Mouse (Mus musculus): ENCODE data around the gene Lsm14a. TPM values are rescaled to one million over a fixed set of nuclear protein-coding genes. Genes with fewer than 3 reads are reported as not detected.
A peak's percentile ranks its signal among the peaks of the same experiment; 100 is the strongest.
"Not testable (repeated sequence)": the region's sequence is repeated elsewhere in the genome, so short reads cannot be mapped to it uniquely, and the experiment has no call there.

Lsm14a gene
- polyA plus RNA-seq, 1 experiment from 2014 or later: 53.8 TPM

- no peak overlapping the region for H3K27ac ChIP-seq (ENCODE audit: low read length)
- H3K4me1 ChIP-seq (ENCODE audit: control insufficient read depth, insufficient read depth, low read length): no peaks in the 10 kb centered on the region
- ATAC-seq (ENCODE audit: insufficient number of reproducible peaks, insufficient read depth, low FRiP score, low read depth): no peak
- no peak overlapping the region for H3K9ac ChIP-seq (replicated peaks; ENCODE audit: low read depth, low read length)
- no peak overlapping the region for H3K4me3 ChIP-seq (ENCODE audit: low read depth, low read length)
- no peaks in the 10 kb centered on the region for H3K27me3 ChIP-seq (ENCODE audit: control insufficient read depth, insufficient read depth, low read length)
- no peak overlapping the region for H3K4me2 ChIP-seq (replicated peaks; ENCODE audit: low read depth, low read length)
- 0 out of 2 replicates have a peak, but pooled peaks cover 4% of the 10 kb centered on the region for H3K9me3 ChIP-seq (ENCODE audit: control insufficient read depth, low read depth, low read length)
- WGBS: 87% methylated on average over 2 of the region's 2 CpGs
- H3K36me3 ChIP-seq (ENCODE audit: control insufficient read depth, insufficient read depth, low read length): peaks cover 17% of the 10 kb centered on the region
Observed at GRCm38 (mm10) chr7:34337268-34337667, 55.8 kb downstream of the Lsm14a start.

GRCm38 (mm10) chr7:34336545-34336944 lies 56.6 kb downstream of the Lsm14a start:
- not testable (repeated sequence) for H3K4me2 ChIP-seq (replicated peaks; ENCODE audit: low read depth, low read length); H3K4me3 ChIP-seq (ENCODE audit: low read depth, low read length); H3K4me1 ChIP-seq (ENCODE audit: control insufficient read depth, insufficient read depth, low read length); H3K27me3 ChIP-seq (ENCODE audit: control insufficient read depth, insufficient read depth, low read length); H3K27ac ChIP-seq (ENCODE audit: low read length); H3K9me3 ChIP-seq (ENCODE audit: control insufficient read depth, low read depth, low read length); ATAC-seq (ENCODE audit: insufficient number of reproducible peaks, insufficient read depth, low FRiP score, low read depth); H3K9ac ChIP-seq (replicated peaks; ENCODE audit: low read depth, low read length)
- 96% methylated on average over 1 of the region's 1 CpGs for WGBS
- H3K36me3 ChIP-seq (ENCODE audit: control insufficient read depth, insufficient read depth, low read length): peaks cover 14% of the 10 kb centered on the region

GRCm38 (mm10) chr7:34327493-34327892 lies 65.6 kb downstream of the Lsm14a start:
- Histone ChIP-seq H3K36me3 (ENCODE audit: control insufficient read depth, insufficient read depth, low read length) (no peaks in the 10 kb centered on the region), H3K4me1 (ENCODE audit: control insufficient read depth, insufficient read depth, low read length) (no peaks in the 10 kb centered on the region), H3K9ac (replicated peaks; ENCODE audit: low read depth, low read length) (no peak overlapping the region), H3K4me2 (replicated peaks; ENCODE audit: low read depth, low read length) (no peak overlapping the region), H3K9me3 (ENCODE audit: control insufficient read depth, low read depth, low read length) (no peaks in the 10 kb centered on the region), H3K27me3 (ENCODE audit: control insufficient read depth, insufficient read depth, low read length) (no peaks in the 10 kb centered on the region), H3K4me3 (ENCODE audit: low read depth, low read length) (no peak overlapping the region), H3K27ac (ENCODE audit: low read length) (peak overlapping the region; percentile 44; the same call in 1 of the 2 replicates)
- WGBS: 48% methylated on average over 3 of the region's 3 CpGs
- ATAC-seq (ENCODE audit: insufficient number of reproducible peaks, insufficient read depth, low FRiP score, low read depth): peak; percentile 46; the same call in 1 of the 2 replicates

GRCm38 (mm10) chr7:34324857-34325256 lies 68.3 kb downstream of the Lsm14a start:
- H3K27me3 ChIP-seq (ENCODE audit: control insufficient read depth, insufficient read depth, low read length): no peaks in the 10 kb centered on the region
- H3K4me3 ChIP-seq (ENCODE audit: low read depth, low read length): no peak overlapping the region
- no peaks in the 10 kb centered on the region for H3K36me3 ChIP-seq (ENCODE audit: control insufficient read depth, insufficient read depth, low read length)
- H3K9me3 ChIP-seq (ENCODE audit: control insufficient read depth, low read depth, low read length): no peaks in the 10 kb centered on the region
- ATAC-seq (ENCODE audit: insufficient number of reproducible peaks, insufficient read depth, low FRiP score, low read depth): no peak
- peaks cover 3% of the 10 kb centered on the region; the same call in 1 of the 2 replicates for H3K4me1 ChIP-seq (ENCODE audit: control insufficient read depth, insufficient read depth, low read length)
- no peak overlapping the region for H3K27ac ChIP-seq (ENCODE audit: low read length)
- no peak overlapping the region for H3K9ac ChIP-seq (replicated peaks; ENCODE audit: low read depth, low read length)
- H3K4me2 ChIP-seq (replicated peaks; ENCODE audit: low read depth, low read length): no peak overlapping the region
- WGBS: 86% methylated on average over 1 of the region's 1 CpGs

GRCm38 (mm10) chr7:34324005-34324404 lies 69.1 kb downstream of the Lsm14a start:
- Histone ChIP-seq H3K36me3 (ENCODE audit: control insufficient read depth, insufficient read depth, low read length) (no peaks in the 10 kb centered on the region), H3K9me3 (ENCODE audit: control insufficient read depth, low read depth, low read length) (no peaks in the 10 kb centered on the region), H3K4me2 (replicated peaks; ENCODE audit: low read depth, low read length) (no peak overlapping the region), H3K9ac (replicated peaks; ENCODE audit: low read depth, low read length) (no peak overlapping the region), H3K27me3 (ENCODE audit: control insufficient read depth, insufficient read depth, low read length) (no peaks in the 10 kb centered on the region), H3K4me1 (ENCODE audit: control insufficient read depth, insufficient read depth, low read length) (peaks cover 4% of the 10 kb centered on the region; the same call in 1 of the 2 replicates), H3K27ac (ENCODE audit: low read length) (no peak overlapping the region), H3K4me3 (ENCODE audit: low read depth, low read length) (no peak overlapping the region)
- 95% methylated on average over 2 of the region's 2 CpGs for WGBS
- ATAC-seq (ENCODE audit: insufficient number of reproducible peaks, insufficient read depth, low FRiP score, low read depth): no peak

GRCm38 (mm10) chr7:34323351-34323750 lies 69.8 kb downstream of the Lsm14a start:
- Histone ChIP-seq H3K9me3 (ENCODE audit: control insufficient read depth, low read depth, low read length) (no peaks in the 10 kb centered on the region), H3K36me3 (ENCODE audit: control insufficient read depth, insufficient read depth, low read length) (no peaks in the 10 kb centered on the region), H3K27ac (ENCODE audit: low read length) (no peak overlapping the region), H3K9ac (replicated peaks; ENCODE audit: low read depth, low read length) (no peak overlapping the region), H3K27me3 (ENCODE audit: control insufficient read depth, insufficient read depth, low read length) (no peaks in the 10 kb centered on the region), H3K4me2 (replicated peaks; ENCODE audit: low read depth, low read length) (no peak overlapping the region), H3K4me1 (ENCODE audit: control insufficient read depth, insufficient read depth, low read length) (peaks cover 7% of the 10 kb centered on the region; the same call in 1 of the 2 replicates), H3K4me3 (ENCODE audit: low read depth, low read length) (no peak overlapping the region)
- 67% methylated on average over 8 of the region's 8 CpGs for WGBS
- ATAC-seq (ENCODE audit: insufficient number of reproducible peaks, insufficient read depth, low FRiP score, low read depth): no peak

GRCm38 (mm10) chr7:34321958-34322357 lies 71.2 kb downstream of the Lsm14a start:
- H3K4me3 ChIP-seq (ENCODE audit: low read depth, low read length): no peak overlapping the region
- H3K36me3 ChIP-seq (ENCODE audit: control insufficient read depth, insufficient read depth, low read length): no peaks in the 10 kb centered on the region
- WGBS: 85% methylated on average over 4 of the region's 4 CpGs
- H3K4me1 ChIP-seq (ENCODE audit: control insufficient read depth, insufficient read depth, low read length): peaks cover 16% of the 10 kb centered on the region; the same call in 1 of the 2 replicates
- no peaks in the 10 kb centered on the region for H3K9me3 ChIP-seq (ENCODE audit: control insufficient read depth, low read depth, low read length)
- H3K27ac ChIP-seq (ENCODE audit: low read length): no peak overlapping the region
- H3K27me3 ChIP-seq (ENCODE audit: control insufficient read depth, insufficient read depth, low read length): no peaks in the 10 kb centered on the region
- no peak overlapping the region for H3K9ac ChIP-seq (replicated peaks; ENCODE audit: low read depth, low read length)
- ATAC-seq (ENCODE audit: insufficient number of reproducible peaks, insufficient read depth, low FRiP score, low read depth): no peak
- no peak overlapping the region for H3K4me2 ChIP-seq (replicated peaks; ENCODE audit: low read depth, low read length)

- no peaks in the 10 kb centered on the region for H3K27me3 ChIP-seq (ENCODE audit: control insufficient read depth, insufficient read depth, low read length)
- no peak for ATAC-seq (ENCODE audit: insufficient number of reproducible peaks, insufficient read depth, low FRiP score, low read depth)
Observed at GRCm38 (mm10) chr7:34321119-34321518, 72.0 kb downstream of the Lsm14a start.

GRCm38 (mm10) chr7:34319957-34320356 lies 73.2 kb downstream of the Lsm14a start:
- Histone ChIP-seq H3K9ac (replicated peaks; ENCODE audit: low read depth, low read length) (no peak overlapping the region), H3K9me3 (ENCODE audit: control insufficient read depth, low read depth, low read length) (no peaks in the 10 kb centered on the region), H3K4me2 (replicated peaks; ENCODE audit: low read depth, low read length) (no peak overlapping the region), H3K36me3 (ENCODE audit: control insufficient read depth, insufficient read depth, low read length) (no peaks in the 10 kb centered on the region), H3K4me1 (ENCODE audit: control insufficient read depth, insufficient read depth, low read length) (peaks cover 16% of the 10 kb centered on the region; the same call in 1 of the 2 replicates), H3K27ac (ENCODE audit: low read length) (no peak overlapping the region), H3K4me3 (ENCODE audit: low read depth, low read length) (no peak overlapping the region), H3K27me3 (ENCODE audit: control insufficient read depth, insufficient read depth, low read length) (no peaks in the 10 kb centered on the region)
- WGBS: 47% methylated on average over 3 of the region's 3 CpGs
- peak; percentile 20; the same call in 1 of the 2 replicates for ATAC-seq (ENCODE audit: insufficient number of reproducible peaks, insufficient read depth, low FRiP score, low read depth)

More at GRCm38 (mm10) chr7:34321119-34321518, 72.0 kb downstream of the Lsm14a start:
- Histone ChIP-seq H3K4me2 (replicated peaks; ENCODE audit: low read depth, low read length) (no peak overlapping the region), H3K9me3 (ENCODE audit: control insufficient read depth, low read depth, low read length) (no peaks in the 10 kb centered on the region), H3K27ac (ENCODE audit: low read length) (no peak overlapping the region), H3K9ac (replicated peaks; ENCODE audit: low read depth, low read length) (no peak overlapping the region), H3K4me1 (ENCODE audit: control insufficient read depth, insufficient read depth, low read length) (peaks cover 16% of the 10 kb centered on the region; the same call in 1 of the 2 replicates), H3K36me3 (ENCODE audit: control insufficient read depth, insufficient read depth, low read length) (no peaks in the 10 kb centered on the region), H3K4me3 (ENCODE audit: low read depth, low read length) (no peak overlapping the region)
- 71% methylated on average over 5 of the region's 5 CpGs for WGBS
